Mouse (Mus musculus) CH12F3 (cell line): ENCODE measurements around the gene Nom1.
"Not testable (repeated sequence)": the region's sequence is repeated elsewhere in the genome, so short reads cannot be mapped to it uniquely, and the experiment has no call there.

Experiments used
- in situ Hi-C: fragments of 300-500 bp; cut with MboI; formaldehyde crosslinking; loops from 2 replicates; pipeline ENCODE4 v1.14.3; 2020; ENCODE audit warnings: low sequenced_read_pairs

Gene Nom1

DNA sequence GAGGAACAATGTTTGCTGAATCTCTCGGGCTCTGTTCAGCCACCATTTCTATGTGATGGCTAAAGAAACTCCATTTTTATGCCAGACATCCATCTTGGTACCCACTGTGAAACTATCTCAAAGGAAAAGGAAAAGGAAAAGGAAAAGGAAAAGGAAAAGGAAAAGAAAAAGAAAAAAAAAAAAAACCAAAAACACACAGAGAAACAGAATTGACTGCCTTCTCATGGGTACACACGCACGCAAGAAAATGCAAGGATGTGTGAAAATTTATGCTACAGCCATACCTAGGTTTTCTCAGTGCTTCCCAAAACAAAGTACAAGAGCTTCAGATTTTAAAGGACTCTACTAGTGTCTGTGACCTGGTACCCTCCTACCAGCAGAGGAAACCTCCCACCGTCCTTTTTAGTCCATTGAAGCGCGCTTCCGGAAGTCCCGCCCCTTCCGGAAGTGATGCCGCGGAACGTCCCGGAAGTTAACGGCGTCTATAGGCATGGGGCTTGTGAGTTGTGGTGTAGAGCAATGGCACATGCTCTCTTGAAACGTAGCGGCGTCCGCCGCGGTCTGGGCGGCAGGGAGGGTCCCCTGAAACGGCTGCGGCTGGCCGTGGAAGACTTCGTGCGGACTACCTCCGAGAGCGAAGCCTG lies at the start of gene Nom1:
Gene Nom1 (plus strand): TSS at position 437 of the 644 bp plus-strand sequence.
- in situ Hi-C loops: no loop called here

DNA sequence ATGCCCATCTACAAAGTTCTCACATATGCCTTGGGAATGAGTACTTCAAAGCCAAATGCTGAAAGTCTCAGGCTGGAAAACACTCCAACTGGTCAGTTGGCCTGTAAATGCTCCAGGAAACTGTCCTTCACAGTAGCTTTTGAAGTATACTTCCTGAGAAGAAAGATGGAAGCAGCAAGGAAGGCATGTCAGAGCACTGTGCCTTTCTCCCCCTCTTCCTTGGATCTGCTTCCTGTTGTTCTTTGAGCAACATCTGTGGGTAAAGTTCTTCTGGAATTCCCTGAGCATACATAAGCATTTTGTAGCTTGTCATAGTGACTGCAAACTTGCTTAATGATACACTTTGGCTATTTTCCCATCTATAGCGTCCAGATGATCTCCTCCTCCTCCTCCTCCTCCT lies 46.9 kb upstream of the Nom1 start:
- in situ Hi-C loops: loop anchor here (25.0 kb wide), 1 partner anchor 300 kb away; no protein-coding TSS in a partner anchor

DNA sequence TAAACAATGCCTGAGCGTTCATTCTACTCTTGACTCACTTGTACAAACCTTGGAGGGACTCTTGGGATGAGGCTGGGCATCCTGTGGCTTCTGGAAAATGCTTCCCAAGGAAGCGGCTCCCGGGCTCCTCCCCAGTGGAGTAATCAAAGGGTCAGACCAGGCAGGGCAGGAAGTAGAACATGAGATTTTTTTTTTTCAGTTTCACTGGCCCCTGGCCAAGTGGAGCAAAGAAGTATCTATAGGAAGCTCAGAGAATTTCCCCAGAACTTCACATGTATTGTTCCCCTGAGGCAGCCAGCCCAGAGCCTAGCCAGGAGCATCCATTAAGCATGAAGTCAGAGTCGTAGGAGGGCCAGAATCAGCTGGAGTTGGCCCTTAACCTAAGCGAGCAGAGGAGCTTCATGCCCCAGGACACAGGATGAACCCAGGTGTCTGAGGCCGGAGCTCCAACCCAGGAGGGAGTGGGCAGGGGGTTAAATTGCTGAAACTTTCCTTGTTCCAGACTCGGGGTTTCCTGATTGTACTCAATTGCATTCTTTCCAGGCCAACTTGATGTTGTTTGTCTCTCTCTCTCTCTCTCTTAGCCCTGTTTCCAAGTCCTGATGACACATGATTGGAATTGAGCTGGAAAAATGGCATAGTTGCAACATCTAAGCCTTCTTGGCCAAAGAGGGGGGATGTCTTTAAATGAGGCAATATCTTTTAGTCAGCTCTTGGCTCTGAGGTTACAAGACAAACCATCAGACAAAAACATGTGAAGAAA lies 46.1 kb upstream of the Nom1 start:
- in situ Hi-C loops: loop anchor here (25.0 kb wide), 1 partner anchor 299 kb away; no protein-coding TSS in a partner anchor

DNA sequence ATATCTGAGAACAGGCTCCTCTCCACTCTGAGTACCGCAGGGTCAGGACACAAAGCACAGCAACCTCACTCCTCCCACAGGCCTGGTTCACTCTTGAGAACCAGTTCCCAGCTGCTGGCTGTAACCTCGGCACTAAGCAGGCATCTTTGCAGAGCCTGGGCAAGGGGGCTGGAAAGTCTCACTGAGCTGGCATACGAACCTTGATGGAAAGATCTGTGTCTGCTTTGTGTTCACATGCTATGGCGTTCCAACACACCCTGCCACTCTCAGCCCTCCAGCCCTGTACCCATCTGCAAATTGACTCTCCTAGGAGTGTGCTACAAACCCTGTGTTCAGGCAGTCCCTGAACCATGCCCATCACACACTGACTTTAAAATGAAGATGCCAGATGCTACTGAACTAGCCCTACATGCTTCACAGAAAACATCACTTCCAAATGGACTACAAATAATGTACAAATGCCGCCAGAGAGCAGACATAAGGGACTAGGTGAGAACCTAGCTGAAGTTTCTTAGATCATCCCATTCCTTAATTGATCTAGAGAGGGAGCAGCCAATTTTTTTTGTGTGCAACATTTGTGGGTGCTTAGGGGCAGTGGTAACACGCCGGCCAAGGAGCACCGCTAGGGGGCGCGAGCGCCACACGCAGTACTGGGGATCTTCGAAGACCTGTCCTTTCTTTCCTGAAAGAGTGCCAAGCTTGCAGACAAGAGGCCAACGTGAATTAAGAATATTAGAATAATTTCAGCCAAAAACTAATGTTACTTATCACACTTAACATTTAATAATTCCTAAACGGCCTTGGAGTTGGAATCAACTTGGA lies 45.3 kb upstream of the Nom1 start:
- in situ Hi-C loops: loop anchor here (25.0 kb wide), 1 partner anchor 298 kb away; no protein-coding TSS in a partner anchor

DNA sequence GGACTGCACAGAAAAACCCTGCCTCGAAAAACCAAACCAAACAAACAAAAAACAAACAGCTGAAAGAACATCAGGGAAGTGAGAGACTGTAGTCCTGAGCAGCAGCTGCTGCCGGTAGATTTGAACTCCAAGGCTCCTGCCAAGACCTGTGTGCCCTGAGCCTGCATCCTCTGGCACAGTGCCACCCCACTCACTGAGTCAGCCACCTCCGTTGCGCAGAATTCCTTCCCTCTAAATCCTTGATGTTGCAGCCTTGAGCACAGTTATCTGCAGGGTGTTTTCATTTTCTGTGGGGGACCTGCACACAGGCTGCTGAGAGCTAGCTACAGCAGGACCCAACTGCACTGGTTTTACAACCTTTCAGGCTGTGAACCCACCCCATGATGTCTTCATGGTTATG lies 36.0 kb upstream of the Nom1 start:
- in situ Hi-C loops: loop anchor here (25.0 kb wide), 1 partner anchor 289 kb away; no protein-coding TSS in a partner anchor

DNA sequence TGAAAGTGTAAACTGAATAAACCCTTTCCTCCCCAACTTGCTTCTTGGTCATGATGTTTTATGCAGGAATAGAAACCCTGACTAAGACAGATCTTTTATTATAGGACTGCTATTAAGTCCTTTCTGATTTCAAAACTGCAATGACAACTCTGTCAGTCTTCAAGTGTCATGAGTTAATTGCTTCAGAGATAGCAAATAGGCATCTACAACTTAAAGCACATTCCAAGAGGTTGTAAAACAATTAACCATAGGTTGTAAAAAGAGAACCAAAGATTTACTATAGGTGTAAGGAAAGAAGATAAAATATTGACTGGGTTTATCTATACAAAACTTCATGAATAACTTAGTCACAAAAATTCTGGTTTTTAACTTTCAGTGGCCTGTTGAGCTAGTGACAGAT lies 23.6 kb upstream of the Nom1 start:
- in situ Hi-C loops: no loop called here

DNA sequence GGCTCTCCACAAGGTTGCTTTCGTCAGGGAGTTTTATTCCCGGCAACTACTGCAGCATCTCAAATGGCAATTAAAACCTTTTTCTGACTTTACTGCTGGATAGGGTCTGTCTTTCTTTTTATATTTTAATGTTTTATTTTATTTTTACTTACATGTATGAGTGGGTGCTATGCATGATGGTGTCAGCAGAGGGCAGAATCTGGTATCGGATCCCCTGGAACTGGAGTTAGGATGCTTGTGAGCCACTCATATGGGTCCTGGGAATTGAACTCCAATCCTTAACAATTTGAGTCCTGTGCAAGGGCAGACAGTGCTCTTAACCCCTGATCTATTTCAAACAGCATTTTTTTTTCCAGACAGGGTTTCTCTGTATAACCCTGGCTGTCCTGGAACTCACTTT lies 21.4 kb upstream of the Nom1 start:
- in situ Hi-C loops: no loop called here

DNA sequence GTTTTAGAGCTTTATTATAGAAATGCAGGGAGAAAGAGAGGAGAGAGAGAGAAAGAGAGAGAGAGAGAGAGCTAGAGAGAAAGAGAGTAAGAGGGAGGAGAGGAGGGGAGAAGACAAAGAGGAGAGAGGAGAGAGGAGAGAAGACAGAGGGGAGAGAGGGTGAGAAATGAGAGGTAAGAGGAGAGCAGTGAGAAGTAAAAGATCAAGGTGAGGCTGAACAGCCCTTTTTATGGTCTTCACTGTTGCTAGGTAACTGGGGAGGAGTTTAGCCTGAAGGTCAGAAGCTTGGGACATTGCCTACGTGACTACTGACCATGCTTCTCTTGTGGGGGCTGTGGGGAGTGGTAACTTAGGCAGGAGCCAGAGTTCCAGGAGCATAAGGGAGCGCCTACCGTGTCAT lies 11.1 kb upstream of the Nom1 start:
- in situ Hi-C loops: not testable (repeated sequence)

DNA sequence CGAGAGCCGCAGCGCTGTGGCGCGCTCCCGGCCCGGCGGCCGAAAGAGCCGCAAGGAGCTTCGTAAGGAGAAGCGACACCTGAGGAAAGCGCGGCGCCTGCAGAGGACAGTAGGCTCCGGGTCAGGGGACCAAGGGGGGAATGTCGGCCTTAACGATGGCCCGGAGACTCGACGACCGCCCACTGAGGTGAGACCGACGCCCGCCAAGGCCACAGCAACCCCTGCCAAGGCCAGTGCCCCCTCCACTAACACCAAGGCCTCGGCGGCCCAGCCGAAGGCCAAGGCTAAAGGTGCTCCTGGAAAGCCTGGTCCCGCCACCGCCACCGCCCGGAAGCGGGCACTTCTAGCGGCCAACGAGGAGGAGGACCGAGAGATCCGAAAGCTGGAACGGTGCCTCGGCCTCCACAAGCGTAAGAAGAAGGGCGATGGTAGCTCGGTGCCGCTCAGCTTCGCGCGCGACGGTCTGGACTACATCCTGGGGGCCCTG lies 451 bp downstream of the Nom1 start:
- in situ Hi-C loops: no loop called here

DNA sequence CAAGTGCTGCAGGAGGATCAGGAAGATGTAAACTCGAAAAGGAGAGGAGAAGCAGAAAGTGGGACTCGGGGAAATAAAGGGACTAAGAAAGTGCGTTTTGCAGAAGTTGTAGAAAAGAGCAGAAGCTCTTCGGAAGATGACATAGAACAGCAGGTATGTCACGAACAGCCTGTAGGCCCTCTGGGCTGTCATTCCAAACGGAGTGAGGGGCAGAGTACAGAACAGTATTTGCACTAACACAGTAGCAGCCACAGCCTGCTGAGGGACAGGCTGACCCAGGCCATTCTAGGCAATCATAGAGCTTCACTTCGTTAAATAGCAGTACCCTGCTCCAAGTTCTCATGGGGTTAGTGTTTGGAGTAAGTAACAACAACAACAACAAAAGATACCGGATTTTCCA lies 1.0 kb downstream of the Nom1 start:
- in situ Hi-C loops: no loop called here

DNA sequence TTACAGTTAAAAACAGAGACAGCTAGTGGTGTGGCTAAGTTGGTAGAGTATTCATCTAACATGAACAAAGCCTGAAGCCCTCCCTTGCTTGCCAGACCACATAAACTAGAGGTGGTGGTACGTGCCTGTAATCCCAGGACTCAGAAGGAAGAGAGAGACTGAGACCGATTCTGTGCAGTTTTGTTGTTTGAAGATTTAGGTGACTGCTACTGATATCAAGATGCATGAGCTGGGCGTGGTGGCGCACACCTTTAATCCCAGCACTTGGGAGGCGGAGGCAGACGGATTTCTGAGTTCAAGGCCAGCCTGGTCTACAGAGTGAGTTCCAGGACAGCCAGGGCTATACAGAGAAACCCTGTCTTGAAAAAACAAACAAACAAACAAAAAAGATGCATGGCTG lies 2.3 kb downstream of the Nom1 start:
- in situ Hi-C loops: not testable (repeated sequence)

DNA sequence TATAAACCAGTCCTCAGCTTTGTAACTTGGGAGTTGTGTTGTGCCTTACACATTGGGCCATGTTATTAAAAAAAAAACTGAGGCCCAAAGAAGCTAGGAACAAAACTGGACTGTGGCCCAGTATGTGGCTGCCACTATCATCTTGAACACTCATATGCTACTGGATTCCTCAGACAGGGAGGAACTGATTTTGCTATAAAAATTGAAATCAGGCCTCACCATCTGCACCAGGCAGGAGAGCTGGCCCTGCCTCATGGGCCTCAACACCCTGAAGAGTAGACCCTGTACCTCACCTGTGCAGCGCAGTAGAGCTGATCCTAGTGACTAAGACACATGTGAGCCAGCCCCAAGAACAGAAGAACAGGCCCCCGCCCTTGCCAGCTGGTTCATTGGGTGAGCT lies 10.8 kb downstream of the Nom1 start:
- in situ Hi-C loops: no loop called here

DNA sequence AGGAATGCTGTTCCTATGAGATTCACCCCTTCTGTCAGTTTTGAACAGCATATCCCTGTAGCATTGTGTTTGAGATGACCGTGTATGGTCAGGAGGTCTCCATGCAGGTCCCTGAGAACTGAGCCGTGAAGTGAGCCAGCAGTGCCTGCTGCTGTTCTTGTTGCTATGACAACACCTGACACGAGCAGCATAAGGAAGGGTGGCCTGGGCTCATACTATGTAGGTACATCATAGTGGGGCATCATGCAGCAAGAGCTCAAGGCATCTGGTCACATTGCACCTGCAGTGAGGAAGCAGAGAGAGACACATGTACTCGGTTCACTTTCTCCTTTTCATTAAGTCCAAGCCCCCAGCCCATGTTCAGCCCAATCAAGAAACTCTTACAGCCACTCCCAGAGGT lies 17.9 kb downstream of the Nom1 start:
- in situ Hi-C loops: no loop called here

DNA sequence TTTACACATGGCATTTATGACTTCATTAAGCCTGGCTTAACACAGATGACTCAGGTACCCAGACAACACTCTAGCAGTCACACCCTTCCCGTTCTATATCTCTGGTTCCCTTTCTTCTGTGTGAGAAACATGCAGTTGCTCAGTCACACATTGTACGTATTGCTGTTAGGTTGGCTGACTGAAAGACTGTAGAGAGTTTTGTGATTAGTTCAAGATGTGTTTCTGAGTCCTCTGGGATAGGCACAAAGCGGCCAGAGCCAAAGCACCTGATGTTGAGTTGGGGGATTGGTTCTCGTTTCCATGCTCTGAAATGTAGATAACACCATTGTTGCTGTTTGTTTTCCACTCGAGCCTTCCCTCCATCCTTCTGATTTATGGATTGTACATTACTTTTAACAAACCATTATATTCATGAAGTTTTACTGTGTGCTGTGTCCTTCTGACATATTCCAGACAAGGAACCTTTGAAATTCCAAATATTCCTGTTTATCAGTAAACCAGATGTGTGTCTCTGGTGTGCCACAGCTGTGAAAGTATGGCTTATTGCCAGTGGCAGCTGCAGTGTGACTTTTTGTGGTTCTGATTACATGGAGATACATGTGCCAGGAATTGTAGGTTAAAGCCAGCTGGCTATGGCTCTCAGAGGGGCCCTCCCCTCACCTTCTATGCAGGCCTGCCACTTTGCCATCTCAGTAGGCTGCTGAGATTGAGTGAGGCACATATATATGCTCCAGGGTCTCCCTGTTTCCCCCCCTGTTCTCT lies 22.6 kb downstream of the Nom1 start:
- in situ Hi-C loops: no loop called here

DNA sequence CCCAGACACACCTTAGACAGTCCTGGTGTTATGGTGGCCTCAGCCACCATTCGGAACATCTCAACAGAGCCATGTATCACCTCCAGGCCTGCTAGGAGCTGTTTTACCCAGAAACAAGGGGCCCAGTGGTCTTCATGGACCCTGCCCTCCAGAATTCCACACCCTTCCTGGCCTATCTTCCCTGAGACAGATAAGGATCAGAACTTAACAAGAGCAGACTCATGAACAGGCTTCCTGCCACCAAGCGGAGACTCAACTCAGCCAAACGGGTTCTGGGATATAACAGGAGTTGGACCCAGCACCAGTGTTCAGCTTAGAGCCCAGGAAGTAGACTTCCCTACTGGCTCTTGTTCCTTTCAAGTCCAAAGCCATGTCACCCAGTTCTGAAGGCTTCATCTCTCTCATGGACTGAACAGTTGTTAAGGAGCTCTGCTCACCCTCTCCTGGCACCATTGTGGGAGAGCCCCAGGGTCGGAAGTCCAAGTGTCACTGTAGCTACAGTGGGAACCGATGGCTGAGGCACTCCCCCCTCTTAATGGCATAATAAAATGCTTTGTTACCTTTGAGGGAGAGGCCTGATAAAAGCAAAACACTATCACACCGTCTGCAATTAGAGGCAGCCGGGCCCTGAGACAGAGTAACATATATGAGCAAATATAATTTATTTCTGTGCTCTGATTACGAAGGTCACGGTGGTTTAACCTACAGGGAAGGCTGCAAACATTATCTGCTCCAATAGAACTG lies 28.7 kb downstream of the Nom1 start:
- in situ Hi-C loops: no loop called here

DNA sequence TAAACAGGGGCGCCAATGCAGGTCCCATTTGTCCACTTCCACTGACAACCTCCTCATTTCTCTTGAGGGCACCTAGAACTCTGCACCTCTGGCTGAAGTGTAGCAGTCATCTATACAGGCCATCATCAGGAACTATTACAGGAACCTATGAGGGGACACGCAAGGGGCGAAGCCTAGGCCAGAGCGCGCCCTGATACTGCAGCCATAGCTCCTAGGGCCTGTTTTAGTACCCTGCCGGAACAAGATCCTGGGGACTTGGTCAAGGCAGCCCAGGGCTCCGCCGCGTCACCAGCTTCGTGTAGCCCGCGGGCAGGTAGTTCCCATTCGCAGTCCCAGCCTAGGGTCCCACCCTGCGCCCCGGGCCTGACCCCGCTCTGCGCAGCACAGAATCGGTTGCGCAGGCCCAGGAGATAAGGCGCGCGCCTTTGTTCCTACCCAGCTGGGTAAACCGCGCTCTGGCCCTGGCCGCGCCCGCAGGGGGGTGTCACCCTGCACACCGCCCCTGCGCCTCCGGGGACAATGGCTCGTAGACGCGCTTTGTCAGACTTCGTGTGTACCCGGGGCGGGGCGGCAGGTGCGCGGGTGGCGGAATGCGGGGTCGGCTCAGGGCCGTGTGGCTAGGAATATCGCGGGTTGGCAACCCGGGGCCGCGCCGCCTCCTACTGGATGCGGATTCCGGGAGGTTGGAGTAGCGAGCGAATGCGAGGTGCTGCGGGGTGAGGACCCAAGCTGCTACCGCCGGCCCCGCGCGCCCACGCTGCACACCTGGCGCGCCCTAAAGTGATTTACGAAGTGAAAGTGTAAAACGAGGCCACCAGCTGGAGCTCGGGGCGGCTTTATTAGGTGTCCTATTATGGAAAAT lies 33.3 kb downstream of the Nom1 start:
- in situ Hi-C loops: no loop called here

DNA sequence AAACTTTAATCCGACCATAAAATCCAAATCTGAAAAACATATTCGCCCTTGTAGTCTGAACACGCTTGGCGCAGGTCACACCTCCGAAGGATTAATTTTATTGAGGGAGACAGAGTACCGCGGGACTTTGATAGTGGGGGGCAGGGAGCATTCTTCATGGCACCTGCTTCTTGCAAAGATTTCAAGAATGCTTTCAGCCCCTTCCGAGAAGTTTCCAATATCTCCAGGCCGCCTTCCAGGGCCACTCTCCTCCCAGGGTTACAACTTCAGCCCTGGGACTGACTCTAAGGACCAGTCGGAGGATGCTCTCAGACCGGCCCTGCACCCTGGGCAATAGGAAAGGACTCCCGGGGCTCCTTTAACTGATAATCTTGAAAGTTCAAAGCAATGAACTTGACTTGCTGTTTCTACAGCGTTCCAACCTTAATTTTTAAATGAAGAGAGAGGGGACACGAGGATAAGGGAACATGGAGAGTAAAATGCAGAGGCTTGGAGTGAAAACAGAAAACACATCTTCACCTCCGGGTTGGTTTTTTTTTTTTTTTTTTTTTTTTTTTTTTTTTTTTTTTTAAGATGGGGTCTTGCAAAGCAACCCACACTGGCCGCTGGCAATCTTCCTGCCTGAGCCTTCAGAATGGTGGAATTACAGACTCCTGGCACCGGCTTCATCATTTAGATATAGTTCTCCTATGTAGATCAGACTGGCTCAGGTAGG lies 34.0 kb downstream of the Nom1 start:
- in situ Hi-C loops: no loop called here

DNA sequence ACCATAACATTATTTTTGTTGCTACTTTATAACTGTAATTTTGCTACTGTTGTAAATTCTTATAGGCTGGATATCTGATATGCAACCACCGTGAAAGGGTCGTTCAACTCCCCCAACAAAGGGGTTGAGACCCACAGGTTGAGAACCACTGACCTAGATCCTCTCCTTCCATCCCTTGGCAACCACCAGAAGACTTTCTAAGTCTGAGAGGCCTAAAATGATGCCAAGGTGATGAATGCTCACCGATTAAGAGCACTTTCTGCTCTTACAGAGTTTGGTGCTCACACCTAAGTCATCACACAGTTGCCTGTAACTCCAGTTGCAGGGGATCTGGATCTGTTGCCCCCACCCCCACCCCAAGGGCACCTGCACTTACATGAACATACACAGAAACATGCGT lies 35.0 kb downstream of the Nom1 start:
- in situ Hi-C loops: no loop called here
